Mouse (Mus musculus): ENCODE data around the gene Pdcd2.

Pdcd2 gene

DNA sequence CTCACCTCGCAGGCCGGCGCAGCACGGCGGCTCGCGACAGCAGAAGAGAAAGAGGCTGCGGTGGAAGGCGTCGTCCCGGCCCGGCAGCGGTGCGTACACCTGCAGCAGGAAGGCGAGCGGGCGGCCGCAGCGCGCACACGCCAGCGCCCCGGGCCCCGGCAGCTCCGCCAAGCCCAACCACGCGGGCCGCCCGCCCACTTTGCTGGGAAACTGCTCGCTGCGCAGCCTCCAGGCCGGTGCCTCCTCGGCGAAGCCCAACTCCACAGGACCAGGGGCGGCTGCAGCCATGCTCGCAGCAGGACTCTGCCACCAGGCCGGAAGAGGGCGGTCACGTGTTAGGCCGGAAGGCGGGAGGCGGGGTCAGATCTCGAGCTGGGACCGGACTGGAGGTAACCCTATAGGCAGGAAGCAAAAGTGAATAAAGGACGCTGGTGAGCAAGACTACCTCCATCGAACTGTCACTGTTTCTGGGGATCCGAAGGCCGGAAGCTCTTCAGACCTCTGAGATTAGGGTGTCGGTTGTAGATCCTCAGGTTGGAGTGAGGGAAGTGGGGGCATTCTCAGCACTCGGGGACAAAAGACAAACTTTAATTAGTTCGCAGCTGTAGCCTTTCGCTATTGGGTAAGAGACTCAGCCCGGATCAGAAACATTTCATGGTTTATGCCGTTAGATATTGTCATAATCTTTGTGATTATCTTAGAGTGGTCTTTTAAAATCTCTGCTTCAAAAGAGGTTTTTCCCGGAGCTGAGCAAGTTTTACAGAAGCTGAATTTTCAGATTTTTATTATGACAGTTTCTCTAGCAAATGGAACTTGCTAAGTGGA, at the start of gene Pdcd2:
TSS of gene Pdcd2 (minus strand) at position 316 of the 825 bp plus-strand sequence.
- in situ Hi-C loops (cut with MboI, MseI), result loop anchor here (10.0 kb wide), 1 partner anchor 188 kb away; no protein-coding TSS in a partner anchor

DNA sequence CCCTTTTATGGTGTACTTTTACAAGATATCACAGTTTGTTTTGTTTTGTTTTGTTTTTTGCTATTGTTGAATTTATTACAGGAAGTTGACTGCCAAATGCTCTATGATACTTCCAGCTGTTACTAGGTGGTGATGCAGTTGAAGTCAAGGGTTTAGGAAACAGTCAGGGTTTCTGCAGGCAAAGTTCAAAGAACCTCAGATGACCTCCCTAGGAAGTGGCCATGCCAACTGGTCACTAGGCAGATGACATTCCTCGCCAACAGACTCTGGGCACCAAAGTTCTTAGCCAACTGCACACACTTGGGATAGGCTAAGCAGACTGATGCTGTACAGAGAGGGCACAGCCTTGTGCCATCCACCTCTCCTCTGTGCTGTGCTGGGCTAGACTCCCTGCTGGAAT, 48.0 kb upstream of the Pdcd2 start:
- in situ Hi-C loops (cut with MboI, MseI), result loop anchor here (5.0 kb wide), 1 partner anchor 137 kb away; no protein-coding TSS in a partner anchor

DNA sequence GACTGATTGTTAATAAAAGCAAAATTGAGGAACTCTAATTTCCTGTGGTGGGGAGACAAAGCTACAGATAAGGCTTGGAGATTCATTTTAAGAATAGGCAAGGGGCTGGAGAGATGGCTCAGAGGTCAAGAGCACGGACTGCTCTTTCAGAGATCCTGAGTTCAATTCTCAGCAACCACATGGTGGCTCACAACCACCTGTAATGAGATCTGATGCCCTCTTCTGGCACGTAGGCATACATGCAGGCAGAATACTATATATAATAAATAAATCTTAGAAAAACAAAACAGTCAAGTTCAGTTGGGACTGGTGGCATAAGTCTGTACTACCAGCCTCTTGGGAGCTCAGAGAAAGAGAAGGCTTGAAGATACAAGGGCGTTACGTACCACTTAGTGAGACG, 39.8 kb upstream of the Pdcd2 start:
- in situ Hi-C loops (cut with MboI, MseI), result no loop called here

DNA sequence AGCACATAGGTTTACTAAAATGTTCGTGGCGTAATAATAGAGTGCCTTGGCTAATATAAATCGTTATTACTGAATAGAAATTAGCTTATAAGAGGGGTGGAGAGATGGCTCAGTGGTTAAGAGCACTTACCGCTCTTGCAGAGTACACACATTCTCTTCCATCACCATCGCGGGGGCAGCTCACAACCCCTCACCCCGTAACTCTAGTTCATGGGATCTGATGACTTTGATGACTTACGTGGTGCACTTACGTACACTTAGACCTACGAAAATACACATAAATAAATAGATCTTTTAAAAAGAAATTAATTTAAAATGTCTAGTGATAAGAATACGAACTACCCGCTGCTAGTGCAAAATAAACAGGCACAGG, 37.8 kb upstream of the Pdcd2 start:
- in situ Hi-C loops (cut with MboI, MseI), result no loop called here

DNA sequence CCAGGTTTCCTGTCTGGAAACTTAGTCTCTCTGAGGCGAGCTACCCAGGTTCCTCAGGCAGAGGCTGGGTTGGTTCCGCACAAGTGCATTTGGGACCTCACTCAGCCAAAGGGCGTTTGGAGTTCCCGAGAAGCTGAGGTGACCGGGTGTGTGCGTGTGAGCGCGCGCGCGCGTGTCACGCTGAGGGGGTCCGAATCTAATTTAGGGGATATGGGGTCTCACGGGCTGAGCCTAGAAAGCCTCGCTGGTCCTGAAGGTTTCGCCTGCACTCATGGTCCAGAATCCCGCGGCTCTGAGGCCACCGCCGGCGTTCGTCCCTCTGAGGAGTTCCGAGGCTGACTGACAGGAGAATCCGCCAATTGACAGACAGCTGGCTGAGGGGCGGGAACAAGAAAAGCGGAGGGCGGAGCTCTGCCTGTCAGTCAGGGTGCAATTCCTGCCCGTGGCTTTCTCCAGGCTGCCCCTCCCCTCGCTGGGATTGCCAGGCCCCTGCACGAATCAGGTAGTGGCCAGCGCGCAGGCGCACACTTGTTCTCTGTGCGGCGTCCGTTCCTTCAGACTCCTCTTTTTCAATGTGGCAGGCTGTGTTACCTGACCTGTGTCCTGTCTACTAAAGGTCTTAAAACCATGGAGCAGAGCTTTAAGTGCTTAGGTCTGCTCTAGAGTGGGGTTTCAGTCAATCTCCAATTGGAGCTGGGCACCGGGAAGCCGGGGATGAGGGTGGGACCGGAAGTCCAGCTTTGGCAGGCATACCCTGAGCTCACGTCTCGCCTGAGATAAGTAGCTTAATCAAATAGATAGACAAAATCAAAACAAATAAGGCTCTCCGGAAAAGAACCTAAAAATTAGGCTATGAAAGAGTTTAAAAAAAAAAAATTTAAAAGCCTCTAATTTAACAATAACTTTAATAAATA, 37.2 kb upstream of the Pdcd2 start, which contains the start of gene Prdm9:
TSS of gene Prdm9 (minus strand) at position 341 of the 914 bp plus-strand sequence.
- in situ Hi-C loops (cut with MboI, MseI), result no loop called here

DNA sequence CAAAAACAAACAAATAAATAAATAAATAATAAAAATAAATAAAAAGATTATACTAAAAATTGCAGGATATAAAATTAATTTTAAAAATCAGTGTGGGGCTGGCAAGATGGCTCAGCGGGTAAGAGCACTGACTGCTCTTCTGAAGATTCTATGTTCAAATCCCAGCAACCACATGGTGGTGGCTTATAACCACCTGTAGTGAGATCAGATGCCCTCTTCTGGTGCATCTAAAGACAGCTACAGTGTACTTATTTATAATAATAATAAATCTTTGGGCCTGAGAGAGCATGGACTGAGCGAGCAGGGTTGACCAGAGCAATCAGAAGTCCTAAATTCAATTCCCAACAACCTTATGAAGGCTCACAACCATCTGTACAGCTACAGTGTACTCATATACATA, 32.8 kb upstream of the Pdcd2 start:
- in situ Hi-C loops (cut with MboI, MseI), result no loop called here

DNA sequence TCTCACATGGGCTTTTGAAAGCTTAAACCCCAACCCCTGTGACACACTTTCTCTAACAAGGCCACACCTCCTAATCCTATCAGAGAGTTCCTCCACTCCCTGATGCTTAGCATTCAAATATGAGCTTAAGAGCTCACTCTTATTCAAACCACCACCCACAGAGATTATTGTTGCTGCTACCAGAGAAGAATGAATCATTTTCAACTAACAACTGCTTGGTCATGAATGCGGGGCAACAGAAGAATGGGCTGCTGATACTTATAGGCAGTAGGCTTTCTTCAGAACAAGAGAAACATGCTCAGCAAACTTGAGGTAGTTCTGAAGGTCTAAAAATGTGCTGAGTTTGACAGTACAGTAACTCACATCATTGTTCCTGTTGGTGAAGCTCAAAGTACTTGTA, 22.6 kb upstream of the Pdcd2 start:
- in situ Hi-C loops (cut with MboI, MseI), result loop anchor here (10.0 kb wide), 1 partner anchor 1405 kb away; no protein-coding TSS in a partner anchor

DNA sequence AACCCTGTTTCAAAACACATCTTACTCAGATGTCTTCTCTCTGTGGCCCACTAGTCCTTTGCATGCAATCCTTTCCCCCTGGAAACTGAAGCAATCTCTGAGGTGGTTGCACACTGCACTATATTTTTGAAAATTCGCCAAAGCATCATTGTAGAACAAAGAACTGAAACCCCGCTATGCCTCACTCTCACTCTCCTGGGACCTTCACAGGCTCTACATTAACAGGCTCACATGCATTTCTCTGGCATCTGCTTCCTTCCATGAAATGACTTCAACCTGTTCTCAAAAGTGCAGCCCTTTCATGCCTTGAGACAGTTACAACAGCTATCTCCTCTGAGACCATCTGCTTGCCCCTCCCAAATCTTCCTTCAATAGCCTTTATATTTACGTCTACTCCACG, 19.3 kb upstream of the Pdcd2 start:
- in situ Hi-C loops (cut with MboI, MseI), result loop anchor here (10.0 kb wide), 1 partner anchor 1408 kb away; no protein-coding TSS in a partner anchor

DNA sequence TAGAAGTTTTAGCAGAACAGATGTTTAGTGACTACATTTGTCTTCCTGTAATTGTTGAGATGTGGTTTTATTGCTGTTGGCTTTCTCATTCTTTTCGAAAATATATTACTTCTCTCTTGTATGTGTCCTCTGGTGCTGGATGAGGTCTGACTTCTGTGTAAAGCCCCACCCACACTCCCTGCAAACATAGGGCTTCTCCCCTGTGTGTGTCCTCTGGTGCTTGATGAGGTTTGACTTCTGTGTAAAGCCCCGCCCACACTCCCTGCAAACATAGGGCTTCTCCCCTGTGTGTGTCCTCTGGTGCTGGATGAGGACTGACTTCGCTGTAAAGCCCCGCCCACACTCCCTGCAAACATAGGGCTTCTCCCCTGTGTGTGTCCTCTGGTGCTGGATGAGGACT, 16.8 kb upstream of the Pdcd2 start:
- in situ Hi-C loops (cut with MboI, MseI), result loop anchor here (10.0 kb wide), 1 partner anchor 1411 kb away; no protein-coding TSS in a partner anchor

DNA sequence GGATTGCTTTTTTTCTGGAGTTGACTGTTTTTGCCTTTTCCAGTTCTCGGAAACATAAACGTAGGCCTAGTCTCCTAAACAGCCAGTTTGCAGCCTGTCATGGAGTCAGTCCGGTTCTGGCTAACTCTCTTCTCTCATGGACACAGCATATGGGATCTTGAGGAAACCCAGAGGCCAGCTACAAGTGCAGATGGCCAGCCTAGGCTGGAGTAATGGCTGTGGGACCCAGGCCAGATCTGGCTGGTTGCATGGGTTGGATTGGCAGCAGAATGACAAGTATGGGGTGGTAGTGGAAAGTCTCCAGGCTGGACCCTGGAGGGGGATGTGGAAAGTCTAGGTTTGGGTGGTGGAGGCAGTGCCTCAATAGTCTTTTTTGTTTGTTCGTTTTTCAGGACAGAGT, 13.2 kb upstream of the Pdcd2 start:
- in situ Hi-C loops (cut with MboI, MseI), result loop anchor here (10.0 kb wide), 1 partner anchor 1414 kb away; no protein-coding TSS in a partner anchor

DNA sequence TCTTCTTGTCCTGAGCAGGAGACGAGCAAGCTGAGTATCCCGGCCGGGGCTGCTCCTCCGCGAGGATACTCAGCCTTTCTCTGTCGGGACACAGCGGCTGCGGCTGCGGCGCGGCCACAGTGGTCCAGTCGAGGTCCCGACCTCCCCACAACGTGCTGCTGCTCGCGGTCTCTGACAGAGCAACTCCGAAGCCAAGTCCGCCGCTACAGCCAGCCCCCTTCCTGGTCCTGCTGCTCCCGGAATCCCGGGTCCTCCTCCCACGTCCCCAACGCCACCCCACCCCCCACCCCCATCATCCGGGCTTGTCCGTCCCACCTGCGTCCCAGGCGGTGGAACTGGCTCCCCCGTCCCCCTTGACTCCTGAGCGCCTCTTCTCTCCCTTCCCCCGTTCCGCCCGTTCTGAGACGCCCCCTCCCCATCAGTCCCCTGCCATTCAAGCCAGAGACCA, 9.4 kb upstream of the Pdcd2 start:
- in situ Hi-C loops (cut with MboI, MseI), result no loop called here

DNA sequence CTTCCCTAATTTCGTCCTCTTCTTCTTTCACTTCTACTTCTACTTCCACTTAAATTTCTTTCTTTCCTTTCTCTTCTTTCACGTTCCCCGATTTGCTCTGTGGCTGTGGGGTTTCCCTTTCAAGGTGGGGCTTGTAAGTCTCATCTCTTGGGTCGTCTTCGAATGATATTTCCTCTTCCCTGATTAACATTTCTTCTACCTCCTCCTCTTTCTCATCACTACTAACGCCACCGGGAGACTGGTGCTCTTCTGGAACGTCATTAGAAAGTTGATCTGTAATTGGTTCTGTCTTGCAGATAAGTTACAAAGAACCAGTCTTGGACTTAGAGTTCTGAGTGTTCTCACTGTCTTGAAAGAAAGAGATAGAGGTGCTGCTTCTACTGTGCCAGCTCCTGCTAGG, 8.8 kb upstream of the Pdcd2 start:
- in situ Hi-C loops (cut with MboI, MseI), result no loop called here

DNA sequence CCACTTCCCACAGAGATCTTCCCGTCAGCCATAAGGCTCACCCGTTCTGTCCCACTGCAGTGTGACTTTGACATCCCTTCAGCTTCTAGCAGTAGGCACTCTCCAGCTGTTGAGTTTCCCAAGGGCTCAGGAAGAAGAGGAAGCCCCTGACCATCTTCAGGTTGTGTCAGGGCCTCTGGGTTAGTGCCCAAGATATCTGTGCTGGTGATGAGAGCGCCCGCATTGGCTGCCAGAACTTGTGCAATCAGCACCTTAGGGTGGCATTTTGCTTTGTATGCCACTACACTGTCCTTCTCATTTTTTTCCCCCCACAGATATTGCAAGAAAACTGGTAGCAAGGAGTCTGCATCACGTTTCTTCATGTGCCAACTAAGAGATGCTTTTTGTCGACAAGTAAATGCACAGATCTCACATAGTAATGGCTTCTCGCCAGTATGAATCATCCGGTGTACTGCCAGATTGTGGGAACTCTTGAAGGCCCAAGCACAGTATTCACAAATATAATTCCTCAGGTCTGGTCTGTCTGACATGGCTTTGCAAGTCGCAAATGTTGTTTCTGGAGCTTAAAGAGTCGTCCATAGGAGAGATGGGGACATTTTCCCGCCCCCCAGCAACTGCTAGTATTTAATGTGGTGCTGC, 8.2 kb upstream of the Pdcd2 start:
- in situ Hi-C loops (cut with MboI, MseI), result no loop called here

DNA sequence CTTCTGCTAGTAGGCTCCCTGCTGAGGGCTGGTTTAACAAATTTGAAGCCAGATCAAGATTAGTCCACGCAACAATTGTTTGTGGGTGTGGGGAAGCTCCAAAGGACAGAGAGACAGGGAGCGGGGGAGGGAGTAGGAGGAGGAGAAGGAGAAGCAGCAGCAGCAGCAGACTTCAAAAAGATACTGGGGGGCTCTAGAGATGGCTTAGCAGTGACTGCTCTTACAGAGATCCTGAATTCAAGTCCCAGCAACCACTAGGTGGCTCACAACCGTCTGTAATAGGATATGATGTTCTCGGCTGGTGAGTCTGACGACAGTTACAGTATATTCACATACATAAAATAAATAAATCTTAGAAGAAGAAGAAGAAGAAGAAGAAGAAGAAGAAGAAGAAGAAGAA, 3.0 kb upstream of the Pdcd2 start:
- in situ Hi-C loops (cut with MboI, MseI), result no loop called here

DNA sequence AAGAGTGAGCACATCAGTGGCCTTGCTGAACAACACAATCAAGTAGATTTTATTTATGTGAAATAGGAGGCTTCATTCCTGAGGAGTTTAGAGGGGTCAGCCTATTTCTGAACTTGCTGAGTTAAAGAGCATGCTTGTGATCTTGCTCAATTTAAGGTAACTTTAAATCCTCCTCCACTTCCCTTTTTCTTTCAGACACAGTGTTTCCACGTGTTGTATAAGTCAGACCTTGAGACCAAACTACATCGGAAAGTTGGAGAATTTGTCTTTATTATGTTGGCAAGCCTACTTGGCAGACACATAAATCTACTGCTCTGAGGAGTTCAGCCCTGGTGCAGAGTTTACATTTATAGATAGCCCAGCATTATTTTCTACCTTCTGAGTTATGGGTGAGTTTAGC, 1.8 kb upstream of the Pdcd2 start:
- in situ Hi-C loops (cut with MboI, MseI), result loop anchor here (10.0 kb wide), 1 partner anchor 186 kb away; no protein-coding TSS in a partner anchor

DNA sequence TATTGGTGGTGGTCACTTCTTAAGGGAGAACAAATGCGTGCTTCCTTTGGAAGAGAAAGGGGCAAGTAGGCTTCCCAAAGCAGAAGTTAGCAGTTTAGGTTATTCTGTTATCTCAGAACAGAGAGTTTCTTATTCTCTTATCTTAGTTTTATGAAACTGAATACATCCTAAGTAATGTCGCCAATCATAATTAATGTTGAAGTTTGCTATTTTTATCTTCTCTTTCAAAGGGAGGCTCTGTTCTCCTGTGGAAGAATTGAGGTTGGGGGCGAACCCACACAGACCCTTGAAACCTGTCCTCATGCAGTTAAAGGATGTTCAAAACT, 673 bp upstream of the Pdcd2 start:
- in situ Hi-C loops (cut with MboI, MseI), result loop anchor here (10.0 kb wide), 1 partner anchor 187 kb away; no protein-coding TSS in a partner anchor

DNA sequence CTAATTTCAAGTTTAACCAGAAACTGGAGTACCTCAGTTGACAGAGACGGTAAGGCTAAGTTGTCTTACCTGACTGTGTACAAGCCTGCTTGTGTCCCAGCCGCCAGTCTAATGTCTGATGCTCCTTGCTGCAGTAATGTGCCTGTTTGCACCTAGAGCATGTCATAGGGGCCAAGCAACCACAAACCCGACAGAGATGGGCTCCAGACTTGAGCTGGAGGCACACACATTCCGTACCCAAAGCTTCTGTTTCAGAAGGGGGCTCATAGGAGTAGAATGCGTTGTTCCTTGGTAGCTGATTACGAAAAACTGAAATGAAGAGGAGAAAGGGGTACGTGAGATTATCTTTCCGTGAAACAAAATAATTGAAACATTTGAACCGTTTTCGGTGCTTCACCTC, 797 bp downstream of the Pdcd2 start:
- in situ Hi-C loops (cut with MboI, MseI), result loop anchor here (10.0 kb wide), 1 partner anchor 188 kb away; no protein-coding TSS in a partner anchor

DNA sequence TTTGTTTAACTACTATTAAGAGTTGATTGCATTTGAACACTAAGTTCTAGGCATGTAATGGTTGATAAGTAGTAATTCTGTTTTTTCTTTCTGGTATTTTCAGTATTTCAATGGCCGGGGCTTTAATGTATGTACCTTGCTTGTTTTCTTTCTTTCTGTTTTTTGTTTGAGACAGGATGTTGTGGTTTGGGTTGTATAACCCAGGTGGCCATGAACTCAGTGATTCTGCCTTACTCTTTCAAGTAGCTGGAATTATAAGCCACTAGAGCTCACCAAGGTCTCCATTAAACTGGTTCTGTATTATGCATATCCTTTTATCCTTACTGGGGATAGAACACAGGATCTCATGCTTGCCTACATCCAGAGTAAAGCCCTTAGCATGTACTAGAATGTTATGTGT, 8.3 kb downstream of the Pdcd2 start:
- in situ Hi-C loops (cut with MboI, MseI), result loop anchor here (10.0 kb wide), 1 partner anchor 216 kb away; no protein-coding TSS in a partner anchor

DNA sequence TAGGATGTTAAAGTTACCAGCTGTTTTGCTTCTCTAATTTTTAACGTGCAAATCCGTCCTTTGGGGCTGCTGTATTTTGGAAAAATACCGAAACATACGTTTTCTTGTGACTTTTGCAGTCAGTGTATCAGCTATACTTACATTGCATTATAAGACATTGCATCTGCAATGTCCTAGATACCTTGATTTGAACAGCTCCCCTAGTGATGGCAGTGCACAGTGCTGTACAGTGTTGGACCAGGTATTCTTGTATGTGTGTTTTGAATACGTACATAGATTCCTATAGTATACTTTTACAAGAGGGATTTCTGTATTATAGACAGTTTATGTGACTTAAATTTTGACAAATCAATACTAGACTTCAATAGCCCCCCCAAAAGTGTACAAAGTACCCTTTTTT, 8.9 kb downstream of the Pdcd2 start:
- in situ Hi-C loops (cut with MboI, MseI), result loop anchor here (10.0 kb wide), 1 partner anchor 217 kb away; no protein-coding TSS in a partner anchor

DNA sequence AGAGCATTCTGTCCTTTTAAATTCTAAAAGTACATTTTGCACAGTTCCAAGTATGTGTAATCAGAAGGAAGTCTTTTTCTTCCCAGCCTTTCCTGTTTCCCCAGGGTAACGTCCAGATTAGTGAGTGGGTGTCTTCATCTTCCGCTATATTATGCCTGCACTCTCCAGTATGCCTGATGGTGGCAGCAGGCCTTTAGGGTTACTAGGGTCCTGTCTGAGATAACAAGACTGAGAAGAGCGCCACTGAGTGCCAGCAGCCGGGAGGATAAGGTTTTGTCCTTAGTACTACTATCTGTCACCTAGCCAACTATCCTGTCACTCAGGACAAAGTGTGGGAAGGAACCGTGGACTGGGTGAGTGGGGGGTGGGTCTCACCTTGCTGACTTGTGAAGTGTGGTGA, 9.3 kb downstream of the Pdcd2 start:
- in situ Hi-C loops (cut with MboI, MseI), result loop anchor here (10.0 kb wide), 1 partner anchor 217 kb away; no protein-coding TSS in a partner anchor

DNA sequence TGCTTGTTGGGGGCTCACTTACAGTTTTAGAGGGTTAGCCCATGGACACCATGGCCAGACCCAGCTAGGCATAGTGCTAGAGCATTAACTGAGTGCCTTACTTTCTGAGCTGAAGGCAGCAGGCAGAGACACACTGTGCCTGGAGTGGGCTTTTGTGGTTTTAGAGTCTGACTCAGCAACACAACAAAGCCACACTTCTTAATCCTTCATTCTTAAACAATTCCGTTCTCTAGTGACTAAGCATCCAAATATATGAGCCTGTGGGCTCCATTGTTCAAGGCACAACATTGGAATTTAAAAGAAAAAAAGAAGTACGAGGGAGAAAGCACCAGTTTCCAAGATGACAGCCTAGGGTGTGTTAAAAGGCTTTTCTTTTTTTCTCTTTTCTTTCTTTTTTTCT, 16.4 kb downstream of the Pdcd2 start:
- in situ Hi-C loops (cut with MboI, MseI), result loop anchor here (10.0 kb wide), 1 partner anchor 224 kb away; no protein-coding TSS in a partner anchor

All from T-helper 2 cell (primary cell).